Mouse (Mus musculus) forelimb bud, embryonic 11.5 days (tissue): Measurements from ENCODE around the gene Kctd10.

Experiments used
- DNase-seq: peaks from one replicate; pipeline ENCODE4 v3.0.0-alpha.2; 2012; ENCODE audit warnings: low read depth, low spot score

Gene Kctd10

GRCm38 (mm10) chr5:114379763-114380162 is 545 bp downstream of the Kctd10 start:
- no peak for DNase-seq

GRCm38 (mm10) chr5:114378936-114379335 is 1.4 kb downstream of the Kctd10 start:
- no peak for DNase-seq

GRCm38 (mm10) chr5:114378177-114378920 is 2.0 kb downstream of the Kctd10 start:
- no peak for DNase-seq

DNA sequence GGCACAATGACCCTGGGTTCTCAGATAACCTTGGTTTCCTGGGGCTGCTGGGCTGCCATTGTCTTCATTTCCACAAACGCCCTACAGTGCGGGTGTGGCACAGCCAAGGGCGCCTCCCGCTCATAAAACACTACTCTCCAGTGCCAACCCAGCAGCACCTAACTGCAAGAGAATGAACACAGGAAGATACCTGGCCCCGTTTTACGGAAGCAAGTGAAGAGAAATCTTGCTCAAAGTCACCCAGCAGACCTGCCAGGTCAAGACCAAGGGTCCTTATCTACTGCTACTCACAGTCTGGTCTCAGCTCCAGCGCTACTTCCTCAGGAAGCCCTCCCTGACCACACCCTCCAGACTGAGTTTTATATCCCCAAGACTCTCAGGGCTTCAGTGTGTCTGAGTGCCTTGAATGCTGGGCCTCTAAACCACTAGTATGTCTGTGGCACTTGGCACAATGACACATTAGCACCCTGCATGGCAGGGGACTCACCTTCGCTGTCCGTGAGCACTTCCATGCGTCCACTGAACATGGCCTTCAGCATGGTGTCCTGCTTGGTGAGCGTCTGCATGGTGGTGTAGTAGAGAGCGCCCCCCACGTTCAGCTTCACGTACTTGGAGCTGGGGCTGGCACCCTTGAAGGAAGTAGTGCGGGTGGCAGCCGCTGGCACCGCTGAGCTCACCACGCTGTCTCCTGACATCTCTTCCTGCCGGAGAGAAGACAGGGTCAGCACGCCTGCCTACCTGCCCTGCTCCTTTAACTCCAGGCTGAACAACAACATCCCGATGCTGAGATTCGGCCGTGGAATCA is 5.7 kb downstream of the Kctd10 start:
- DNase-seq, result no peak

DNA sequence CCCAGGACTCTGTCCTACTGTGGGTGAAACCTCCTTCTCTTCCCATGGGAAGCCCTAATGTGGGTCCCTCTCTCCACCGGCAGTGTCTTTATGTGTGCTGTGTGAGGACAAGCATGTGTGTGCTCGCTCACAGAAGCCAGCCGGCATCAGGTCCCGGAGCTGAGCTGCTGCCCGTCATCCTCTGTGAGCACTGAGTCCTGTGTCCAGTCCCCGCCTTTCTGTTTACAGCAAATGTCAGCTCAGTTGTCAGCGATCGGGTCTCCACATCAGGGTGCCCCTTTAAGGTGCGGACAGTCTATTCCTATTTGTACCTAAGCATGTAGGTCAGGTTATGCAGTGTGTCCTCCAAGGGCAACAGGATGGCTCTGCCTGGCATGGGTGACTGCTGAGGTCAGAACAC is 6.7 kb downstream of the Kctd10 start:
- DNase-seq, result no peak

GRCm38 (mm10) chr5:114373174-114373573 is 7.1 kb downstream of the Kctd10 start:
- DNase-seq, result no peak

GRCm38 (mm10) chr5:114372565-114372964 is 7.7 kb downstream of the Kctd10 start:
- no peak for DNase-seq

DNA sequence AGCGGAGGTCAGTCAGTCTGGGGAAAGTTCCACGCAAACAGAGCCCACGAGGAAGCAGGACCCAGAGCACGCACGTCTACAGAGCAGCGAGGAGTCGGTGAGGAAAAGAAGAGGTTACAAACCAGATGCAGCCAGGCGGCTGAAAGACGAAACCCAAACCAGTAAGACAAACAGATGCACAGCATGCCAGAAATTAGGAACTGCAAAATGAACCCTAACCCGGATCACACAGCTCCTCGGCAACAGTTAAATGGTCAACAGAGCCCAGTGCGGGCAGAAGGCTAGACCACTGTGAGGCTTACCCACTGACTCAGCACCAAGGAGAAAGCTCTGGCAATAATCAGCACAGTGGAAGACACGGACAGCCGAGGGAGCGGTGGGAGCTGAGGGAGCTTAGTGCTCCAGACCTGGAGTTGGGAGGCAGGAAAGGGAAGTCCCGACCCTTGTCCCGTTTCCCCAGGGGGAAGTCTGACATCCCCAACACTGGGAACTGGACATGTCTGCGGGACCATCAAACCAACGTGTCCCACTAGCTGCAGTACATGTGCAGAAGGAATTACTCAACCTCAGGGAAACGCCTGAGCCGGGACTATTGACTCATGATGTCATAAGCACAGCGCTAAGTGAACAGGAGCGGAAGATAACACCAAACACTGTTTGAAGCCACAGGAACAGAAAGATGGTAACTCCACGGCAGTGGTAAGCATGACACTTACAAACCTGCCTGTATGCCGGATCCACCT is 8.4 kb downstream of the Kctd10 start:
- DNase-seq, result no peak

DNA sequence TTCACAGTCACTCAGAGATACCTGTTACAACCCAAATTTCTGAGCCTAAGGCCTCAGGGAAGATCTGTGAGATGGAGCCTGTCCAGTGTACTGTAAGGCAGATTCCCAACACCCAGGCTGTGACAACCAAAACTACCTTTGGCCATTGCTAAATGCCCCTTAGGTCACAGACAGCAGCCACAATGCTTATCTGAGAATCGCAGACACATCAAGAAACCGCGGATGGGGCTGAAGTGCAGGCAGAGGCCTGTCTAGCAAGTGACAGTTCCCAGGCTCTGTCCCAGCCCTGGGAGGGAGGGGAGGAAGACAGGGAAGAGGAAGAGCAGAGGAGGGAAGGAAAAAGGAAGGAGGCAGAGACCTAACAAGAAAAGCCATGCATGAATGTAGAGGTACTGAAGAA is 9.0 kb downstream of the Kctd10 start:
- no peak for DNase-seq

DNA sequence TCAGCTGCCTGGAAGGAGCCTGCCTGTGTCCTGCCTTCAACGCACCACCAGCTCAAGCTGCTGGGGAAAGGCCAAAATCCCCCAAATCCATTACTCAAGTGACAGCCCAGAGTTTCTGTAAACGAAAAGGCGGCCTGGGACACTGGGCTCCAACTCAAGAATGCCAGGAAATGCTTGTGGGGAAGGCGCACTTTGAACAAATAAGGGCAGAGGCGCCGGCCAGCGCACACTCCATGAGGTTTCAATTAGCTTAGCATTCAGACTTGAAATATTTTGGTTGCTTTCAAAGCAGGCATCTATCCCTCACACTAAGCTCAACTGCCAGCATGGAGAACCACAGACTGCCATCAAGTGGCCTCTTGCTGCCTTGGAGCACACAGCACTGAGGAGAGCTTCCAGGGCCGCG is 9.9 kb downstream of the Kctd10 start:
- DNase-seq, result peak; percentile 79

- no peak for DNase-seq
These were observed 10.4 kb downstream of the Kctd10 start for GRCm38 (mm10) chr5:114369921-114370320.

DNA sequence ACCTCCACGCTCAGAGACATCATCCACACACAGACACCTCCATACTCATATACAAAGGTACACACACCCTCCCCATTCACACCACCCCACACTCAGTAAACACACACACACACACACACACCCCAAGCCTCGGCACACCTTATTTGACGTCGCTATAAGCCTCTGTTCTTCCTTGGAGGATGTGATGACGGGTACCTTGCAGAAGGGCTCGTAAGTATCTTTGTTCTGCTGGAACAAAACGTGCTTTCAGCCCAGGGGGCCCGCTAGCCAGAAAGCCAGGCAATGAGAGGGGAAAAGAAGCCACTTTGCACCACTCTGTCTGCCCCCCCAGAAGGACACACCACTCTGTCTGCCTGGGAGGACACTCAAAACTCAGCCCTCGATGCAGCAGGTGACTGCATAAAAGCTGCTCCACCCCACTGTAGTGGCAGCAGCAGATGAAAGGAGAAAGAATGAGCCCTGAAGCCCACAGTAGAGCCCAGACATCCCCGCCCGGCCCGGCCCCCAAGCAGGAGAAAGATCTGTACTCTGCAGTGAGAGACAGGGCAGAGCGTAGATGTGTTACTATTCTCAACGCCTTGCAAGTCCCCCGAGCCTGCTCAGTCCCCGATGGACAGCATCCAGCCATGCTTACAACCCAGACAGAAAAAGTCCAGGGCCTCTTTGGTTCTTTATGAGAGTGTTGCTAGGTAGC is 11.4 kb downstream of the Kctd10 start:
- no peak for DNase-seq

GRCm38 (mm10) chr5:114368121-114368520 is 12.2 kb downstream of the Kctd10 start:
- no peak for DNase-seq

DNA sequence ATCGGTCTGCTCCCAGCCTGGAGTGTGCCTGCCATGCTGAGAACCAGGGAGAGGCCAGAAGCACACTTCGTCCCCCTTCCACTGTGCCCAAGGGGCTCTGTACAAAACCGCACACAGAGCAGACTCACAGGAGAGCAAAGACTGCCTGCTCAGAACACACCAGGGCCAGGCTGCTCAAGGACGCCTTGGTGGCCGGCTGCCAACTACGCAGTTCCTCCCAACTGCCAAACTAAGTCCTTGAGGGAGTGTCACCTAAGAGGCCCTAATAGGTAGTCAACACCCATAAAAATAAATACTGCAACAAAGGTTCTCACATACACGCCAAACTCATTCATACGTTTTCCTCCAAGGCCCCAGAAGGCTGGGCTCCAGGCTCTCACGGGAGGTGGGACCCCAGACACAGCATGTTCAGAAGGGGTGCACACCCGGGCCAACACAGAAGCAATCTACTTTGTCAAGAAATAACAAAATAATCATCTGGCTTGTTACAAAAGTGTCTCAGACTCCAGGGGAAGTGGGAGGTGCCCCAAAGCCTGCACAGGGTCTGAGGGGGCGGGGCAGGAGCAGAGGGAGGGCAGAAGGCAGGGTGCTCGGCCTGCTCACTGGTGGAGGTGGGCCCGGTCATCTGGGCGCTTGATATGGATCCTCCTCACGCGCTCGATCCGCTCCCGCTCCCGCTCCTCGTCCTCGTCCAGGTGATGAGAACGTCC is 15.1 kb downstream of the Kctd10 start:
- DNase-seq, result no peak

DNA sequence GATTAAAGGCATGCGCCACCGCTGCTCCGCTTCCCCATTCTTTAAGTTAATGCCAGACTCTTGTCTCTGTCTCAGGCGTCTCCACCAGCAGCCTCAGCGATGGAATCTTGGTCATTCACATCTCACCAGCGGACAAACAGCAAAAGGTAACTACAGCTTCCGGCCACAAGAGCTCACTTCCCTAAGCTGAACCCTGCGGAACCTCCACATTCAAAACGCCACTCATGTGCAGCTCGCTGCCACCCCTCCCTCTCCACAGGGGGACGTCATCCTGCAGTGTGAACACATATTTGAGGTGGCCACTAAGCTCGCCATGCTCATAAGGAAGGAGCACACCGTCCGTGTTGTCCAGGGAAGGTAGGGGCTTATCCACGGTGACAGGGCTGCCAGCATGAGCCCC is 19.3 kb downstream of the Kctd10 start:
- DNase-seq, result no peak

DNA sequence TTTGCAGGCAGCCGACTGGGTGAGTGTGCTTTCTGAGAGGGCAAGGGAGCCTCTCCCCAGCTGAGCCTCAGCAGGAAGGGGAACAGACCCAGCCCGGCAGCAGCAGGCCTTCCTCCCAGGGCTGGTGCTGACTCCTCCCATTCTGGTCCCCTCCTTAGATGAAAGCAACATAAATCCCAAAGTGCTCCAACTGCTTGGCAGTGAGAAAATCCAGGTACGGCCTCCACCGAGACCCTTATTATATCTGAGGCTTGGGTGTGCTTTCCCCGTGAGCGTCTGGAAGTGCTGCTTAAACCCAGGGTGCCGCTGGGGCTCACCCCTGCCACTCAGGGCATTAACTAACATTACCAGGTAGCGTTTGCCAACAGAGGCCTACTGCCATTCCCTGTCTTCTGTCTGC is 20.7 kb downstream of the Kctd10 start:
- no peak for DNase-seq

GRCm38 (mm10) chr5:114358833-114359232 is 21.5 kb downstream of the Kctd10 start:
- no peak for DNase-seq

DNA sequence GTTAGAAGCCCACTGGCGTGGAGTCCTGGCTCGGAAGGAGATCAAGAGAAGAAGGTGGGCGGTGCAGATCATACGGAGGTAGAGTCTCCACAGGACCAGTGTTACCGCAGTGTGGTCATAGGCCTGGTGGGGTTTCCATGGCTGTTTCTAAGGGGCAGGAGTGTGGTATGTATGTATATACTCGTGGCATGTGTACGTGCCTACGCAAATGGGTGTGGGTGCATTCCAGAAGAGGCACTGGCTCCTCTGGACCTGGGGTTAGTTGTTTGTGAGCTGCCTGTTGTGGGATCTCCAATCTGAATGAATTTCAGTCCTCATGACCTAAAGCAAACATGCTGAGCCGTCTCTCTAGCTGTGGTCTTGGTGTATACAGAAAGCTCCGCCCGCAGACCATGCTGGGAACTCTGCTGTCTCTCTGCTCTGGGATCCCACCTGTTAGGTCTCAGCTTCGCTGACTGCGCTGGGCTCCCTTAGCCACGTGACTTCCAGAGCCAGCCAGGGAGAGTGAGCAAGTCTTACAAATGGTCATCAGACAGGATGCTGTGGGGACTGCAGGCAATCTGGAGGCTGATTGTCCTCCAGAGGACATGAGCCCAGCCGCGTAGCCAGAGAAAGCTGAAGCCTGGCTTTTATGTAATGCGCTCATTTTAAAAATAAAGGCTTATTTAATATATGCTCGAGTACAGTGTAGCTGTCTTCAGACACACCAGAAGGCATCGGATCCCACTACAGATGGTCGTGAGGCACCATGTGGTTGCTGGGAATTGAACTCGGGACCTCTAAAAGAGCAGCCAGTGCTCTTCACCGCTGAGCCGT is 23.2 kb downstream of the Kctd10 start:
- DNase-seq, result peak; percentile 23

- peak; percentile 85 for DNase-seq
These were observed 23.9 kb downstream of the Kctd10 start for GRCm38 (mm10) chr5:114356250-114356935.

DNA sequence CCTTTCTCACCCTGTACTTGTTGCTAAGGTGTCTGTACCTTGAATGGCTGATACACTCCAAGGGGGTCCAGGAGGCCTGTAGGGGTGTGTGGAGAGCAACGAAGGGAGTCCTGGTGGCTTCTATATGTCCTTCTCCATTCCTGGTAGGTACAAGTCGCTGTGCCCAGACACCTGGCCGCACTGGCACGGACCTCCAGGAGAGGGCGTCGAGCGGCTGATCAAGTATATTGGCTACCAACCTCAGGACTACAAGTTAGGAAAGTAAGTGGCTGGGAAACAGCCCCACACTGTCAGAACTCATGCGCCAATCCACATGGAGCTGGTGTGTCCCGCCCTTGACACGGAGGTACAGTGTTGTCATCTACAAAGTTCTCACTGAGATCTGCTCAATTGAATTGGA is 28.8 kb downstream of the Kctd10 start:
- no peak for DNase-seq
